Mouse (Mus musculus) induced T-regulatory cell, adult 2 months (primary cell): Measurements from ENCODE around the gene Pde4d.

Experiments used
- DNase-seq: peaks from one replicate; pipeline ENCODE4 v3.0.0-alpha.2; 2012; ENCODE audit warnings: low read depth

The Pde4d gene

DNA sequence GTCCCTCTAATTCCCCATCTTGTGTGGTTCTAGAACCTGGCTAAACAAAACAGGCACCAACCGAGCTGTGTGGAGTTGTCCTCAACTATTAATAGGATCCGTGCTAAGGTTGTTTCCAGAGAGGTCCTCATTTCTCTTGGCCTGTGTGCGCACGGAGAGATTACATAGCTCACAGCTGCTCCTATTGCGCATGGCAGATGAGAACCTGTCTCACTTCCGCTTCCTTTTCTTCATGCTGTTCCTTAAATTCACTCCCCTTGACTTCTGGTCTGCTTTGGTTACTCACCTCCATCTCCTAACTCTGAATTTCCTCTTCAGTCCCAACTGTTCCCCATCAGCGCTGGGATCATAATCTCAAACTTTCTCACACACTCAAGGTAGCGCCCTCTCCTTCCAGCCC, 956.6 kb downstream of the Pde4d start:
- DNase-seq = no peak

DNA sequence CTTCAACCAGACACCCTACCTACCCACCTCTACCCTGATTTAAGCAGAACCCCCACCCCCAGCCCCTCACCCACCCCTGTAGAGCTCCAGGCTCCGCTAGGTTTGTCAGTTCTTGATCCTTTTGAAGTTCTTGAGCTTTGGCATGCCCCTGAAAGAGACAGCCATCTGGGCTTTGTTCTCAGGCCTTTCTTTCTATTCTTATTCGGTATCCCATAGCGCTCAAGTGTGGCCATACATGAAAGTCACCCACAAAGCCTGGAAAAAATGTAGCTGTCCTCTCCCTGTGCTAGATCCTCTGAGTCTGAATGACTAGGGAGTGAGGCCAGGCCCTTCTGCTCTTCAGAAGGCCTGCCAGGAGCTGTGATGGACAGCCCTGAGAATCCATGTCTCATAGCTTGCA, 957.6 kb downstream of the Pde4d start:
- no peak for DNase-seq

DNA sequence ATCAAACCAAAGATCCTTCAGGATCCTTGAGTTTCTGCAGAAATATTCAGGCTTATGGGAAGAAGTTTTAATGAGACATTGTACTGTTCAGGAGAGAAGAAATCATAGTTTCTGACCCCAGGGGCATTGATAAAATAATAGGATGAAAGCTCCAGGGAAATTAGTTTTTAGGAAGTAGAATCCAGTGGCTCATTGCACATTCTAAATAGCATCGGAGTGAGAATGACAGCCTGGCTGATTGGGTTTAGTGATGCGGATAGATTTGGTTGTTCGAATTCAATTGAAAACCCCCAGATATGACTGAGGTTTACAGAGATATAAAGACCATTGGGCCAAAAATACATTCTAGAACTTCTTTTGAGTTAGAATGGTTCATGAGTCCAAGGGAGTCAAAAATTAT, 970.7 kb downstream of the Pde4d start:
- no peak for DNase-seq

DNA sequence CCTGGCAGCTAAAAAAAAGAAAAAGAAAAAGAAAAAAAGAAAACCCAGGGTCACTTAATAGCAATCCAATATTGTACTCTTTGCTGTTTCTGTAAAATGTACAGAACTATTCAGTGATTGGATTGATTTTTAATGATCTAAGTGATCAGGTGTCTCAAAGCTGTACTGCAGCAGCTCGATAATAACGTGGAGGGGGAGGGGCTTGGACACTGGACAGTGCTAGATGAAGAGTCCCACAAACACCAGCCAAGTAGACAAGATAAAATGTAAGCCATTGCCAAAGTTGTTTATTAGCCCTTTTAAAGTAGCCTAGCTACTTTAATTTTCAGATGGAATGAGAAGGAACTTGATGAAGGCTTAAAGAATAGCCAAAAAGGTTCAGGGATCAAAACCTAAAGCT, 975.2 kb downstream of the Pde4d start:
- no peak for DNase-seq

DNA sequence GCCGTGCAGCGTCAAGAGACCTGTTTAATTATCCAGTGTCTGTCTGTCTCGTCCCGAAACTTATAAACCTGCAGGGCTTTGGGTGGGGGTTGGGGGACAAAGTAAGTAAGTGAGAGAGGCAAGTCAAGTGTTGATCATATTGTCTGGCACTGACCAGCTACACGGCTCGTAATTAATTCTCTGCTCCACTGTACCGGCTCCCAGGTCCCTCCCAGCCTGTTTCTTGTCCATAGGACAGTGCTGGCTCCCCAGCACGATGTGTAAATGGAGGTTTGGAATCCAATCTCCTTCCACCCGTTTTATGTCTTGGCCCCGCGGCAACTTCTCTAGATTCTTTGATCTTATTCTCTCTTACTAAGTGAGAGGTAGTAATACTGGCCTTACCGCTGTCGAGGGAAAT, 975.8 kb downstream of the Pde4d start:
- no peak for DNase-seq

DNA sequence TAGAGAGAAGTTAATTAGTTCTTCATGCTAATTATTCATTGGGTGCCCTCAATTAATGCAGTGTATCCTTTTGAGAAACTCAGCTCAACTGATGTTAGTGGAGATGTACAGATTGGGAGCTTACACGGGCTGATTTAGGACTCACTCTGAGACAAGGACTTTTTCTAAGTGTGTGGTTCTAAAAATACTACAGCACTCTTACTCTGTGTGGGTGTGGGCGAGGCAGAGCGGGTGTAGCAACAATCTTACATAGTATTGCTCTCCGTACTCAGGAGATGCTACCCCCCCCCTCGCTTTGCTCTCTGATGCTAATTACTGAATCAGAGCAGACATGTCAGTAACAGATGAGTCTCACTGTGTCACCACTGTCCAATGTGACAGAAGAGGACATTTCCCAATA, 976.3 kb downstream of the Pde4d start:
- no peak for DNase-seq

DNA sequence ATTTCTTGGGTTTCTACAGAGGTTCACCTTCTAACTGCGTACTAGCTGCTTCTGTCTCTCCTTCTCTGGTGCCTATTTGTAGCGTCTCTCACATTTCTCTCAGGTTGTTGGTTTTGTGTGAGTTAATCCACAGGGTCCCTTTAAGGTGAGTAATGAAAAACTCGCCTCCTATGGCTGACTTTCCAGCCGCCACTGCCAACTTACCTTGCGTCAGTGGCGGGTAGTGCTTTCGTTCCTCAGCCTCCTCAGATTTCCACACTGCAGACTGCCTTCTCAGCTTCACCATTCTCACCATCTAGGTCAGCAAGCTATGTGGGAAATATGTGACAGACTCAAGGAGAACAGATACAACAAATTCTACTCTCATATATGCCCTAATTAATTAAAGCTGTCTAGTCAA, 977.8 kb downstream of the Pde4d start:
- DNase-seq = no peak

DNA sequence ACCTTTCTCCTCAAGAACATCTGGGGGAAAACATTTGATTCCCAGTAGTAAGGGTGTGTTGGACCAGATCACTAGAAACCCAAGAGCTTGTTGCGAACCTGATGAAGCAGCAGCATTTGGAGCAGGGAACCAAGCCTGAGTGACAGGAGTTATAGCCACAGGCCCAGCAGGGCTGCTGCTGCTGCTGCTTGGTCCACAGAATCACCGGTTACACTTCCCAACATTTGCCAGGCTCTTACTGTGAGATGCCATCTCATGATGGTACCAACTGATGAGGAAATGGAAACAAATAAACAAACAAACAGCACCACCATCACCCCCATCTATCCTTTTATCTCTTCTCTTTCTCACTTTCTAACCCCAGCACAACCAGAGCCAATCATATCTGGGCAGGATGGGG, 979.8 kb downstream of the Pde4d start:
- no peak for DNase-seq

DNA sequence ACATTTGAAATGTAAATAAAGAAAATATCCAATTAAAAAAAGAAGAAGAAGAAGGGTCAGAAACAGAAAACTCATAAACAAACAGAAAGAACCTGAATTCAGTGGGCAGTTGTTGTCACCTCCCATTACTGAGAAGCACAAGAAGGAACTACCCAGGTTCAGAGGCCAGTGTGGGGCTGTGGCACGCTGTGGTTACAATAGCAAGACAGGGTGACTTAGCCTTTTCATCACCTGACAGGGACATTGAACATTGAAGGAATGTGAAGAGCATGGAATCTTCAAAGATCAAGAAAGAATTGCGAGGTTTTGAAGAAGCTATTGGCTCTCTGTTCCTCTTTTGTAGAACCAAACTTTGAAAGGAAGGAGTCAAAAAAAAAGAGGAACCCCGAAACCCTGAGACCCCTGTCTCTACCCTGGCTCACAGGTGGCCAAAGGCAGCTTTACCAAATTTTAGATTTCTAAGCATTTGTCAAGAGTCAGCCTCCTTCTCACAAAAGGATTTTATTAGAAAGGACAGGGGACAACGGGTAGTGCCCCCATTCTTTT, 987.6 kb downstream of the Pde4d start:
- DNase-seq = no peak

DNA sequence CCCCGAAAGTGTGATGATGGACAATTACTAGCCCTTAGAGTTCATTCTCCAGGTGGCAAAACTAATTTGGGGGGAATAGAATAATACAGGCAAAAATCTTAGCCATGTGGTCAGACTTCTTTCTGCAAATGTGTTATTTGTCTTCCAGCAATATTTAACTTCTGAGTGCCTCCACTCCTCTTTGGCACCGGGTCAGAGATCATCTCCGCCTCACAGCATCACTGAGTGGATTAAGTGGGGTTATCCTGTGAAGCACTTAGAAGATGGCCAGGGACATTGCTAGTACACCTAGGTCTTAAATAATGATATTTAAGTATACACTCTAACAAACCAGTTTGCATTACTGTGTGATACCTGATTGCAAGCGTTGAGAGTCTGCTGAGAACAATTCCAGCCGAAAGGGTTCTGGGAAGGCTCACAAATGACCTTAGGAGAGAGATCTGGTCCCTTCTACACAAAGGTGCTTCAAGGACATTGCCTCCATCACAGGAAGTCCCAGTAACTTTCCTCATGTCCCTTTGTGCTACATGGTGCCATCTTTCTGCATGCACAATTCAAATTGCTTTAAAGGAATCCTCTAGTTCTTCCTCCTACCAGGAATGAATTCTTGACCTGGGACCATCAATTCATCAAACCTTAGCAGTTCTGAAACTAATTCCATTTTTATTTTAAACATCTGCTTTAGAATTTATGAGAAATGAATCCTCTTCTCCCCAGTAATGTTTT, 989.9 kb downstream of the Pde4d start:
- DNase-seq = no peak

DNA sequence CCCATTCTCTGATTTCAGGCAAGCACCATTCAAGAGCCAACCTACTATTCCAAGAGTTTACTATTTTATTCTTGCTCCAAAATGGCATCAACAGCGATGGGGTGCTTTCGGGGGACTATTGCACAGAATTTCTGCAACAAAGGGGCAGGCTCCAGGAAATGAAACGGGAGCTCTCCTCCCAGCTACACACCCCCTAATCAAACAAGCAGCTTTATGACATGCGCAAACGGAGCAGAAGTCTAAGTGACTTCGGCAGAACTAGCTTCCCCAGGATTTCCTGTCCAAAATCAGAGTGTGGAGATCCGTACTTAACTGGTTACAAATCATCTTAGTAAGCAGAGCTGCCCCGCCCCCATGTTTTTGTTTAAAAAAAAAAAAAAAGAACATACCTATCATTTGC, 990.6 kb downstream of the Pde4d start:
- peak; percentile 10 for DNase-seq

DNA sequence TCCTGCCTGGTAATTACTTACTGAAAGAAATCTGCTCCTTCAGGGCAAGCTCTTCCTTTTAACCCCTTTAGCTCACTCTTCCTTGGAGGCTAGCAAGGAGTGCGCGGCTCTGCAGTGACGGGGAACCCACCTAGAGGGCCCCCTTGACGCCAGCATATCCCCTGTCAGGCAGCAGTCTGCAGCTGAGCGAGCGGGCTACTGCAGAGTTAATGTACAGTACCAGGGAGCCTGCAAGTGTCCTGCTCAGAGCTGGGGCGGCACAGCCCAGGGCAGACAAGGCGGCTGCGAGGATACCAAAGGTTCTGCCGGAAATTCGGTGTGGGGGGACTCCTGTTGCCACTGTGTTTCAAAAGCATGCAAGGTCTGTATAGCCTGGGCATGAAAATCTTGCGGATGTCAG, 991.1 kb downstream of the Pde4d start:
- peak; percentile 13 for DNase-seq

DNA sequence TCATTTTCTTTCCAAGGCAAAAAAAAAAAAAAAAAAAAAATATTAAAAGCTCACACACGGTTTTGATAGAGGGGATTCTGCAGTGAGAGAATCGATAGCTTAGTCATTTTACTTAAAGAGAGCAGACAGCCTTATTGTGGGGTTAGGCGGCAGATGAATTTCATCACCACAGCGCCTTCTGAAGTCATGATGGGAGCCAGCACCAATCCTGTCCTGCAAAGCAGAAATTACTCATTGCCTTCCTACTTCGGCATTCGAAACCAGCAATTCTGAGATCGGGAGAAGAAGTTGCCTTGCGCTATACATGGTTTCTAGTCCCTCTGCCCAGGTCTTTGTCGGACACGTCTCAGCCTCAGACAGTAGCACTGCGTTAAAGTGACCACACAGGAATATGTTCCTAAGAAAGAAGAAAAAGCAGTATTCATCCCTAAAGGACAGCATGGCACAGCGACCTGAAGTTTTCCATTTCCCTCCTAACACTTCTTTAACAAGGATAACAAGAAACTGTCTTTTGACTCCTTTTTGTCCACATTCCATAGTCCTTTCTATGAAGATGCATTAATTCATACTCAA, 991.7 kb downstream of the Pde4d start:
- DNase-seq = peak; percentile 1

DNA sequence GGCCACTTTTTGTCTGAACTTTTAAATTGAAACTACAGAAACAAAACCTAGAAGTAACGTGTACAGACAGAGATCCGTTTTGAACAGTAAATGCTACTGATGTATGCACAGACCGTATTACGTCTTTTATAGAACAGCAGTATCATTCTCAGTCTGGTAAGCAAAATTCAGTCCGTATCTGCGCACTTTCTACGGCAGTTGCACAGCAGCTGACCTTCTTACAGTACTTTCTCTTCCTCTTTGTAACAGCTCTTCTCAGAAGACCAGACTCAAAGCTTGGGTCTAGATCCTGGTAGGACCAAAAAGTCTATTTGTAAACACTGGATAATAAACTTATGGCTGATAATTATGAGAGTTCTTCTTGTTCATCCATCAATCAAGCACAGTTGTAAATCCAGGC, 996.4 kb downstream of the Pde4d start:
- no peak for DNase-seq

DNA sequence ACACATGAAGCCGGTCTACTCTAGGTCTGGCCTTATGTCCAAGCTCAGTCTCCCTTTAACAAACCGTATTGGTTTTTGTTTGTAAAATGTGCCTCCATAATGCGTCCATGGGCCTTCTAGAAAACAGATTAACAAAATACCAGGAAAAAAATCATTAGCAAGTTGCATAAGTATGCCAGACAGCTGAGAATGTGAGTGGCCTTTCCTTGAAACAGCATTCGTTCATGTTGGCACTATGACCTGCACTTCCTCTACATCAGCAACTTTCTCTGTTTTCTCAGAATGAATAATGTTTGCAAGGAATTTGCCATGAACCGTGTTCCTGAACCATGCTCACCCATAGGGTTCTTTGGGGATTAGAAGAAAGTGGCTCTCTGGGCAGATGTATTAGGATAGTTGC, 998.4 kb downstream of the Pde4d start:
- DNase-seq = no peak

DNA sequence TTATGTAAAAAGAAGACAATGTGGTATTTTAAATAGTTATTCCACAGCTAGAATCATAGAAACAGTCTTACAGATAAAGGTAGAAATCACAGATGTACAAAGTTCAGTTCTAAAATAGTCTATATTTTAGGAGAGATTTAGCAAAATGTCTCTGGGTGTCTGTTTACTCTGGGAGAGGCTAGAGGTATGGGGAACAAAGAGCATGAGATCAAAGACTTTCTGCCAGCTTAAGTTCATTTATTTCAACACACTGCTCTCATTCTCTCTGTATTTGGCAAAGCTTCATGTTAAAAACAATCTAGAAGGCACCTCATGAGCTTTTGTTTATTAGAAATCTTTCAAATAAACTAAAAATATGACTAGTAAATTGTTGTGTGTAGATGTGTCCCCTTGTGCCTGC, 1024.6 kb downstream of the Pde4d start:
- no peak for DNase-seq

DNA sequence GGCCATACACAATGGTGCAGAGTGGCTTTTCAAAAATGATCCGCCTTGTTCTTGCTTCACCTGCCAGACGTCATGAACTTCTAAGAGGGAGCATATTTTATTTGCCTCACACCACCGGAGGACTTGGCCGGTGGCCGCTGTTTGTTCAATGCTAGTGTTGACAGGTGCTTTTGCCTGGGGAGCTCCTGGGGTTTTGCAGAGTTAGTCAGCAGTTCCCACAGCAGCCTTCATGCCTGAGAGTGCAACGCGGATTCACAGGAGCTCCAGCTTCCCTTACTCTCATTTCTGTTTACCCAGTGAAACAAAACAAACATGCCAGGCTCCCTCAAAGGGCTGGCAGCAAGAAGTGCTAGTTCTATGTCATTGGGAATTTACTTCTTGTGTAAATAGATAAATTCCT, 1031.7 kb downstream of the Pde4d start:
- no peak for DNase-seq

DNA sequence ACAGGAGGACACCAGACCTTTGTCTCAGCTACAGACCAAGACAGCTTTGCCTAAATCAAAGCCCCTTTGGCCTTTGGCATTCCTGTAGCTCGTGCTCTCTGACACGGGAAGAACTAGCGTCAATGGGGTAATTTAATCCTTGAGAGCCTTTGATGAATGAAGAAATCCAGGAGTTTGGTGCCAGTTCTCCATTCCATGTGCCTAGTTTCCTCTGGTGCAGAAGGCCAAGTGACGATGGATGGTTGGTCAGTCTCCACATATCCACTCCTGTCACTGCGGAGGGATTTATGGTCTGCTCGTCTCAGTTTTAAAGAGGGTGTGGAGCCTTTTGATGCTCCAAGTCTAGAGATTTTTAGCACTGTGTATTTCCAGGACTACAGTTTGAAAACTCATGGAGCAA, 1036.4 kb downstream of the Pde4d start:
- no peak for DNase-seq

DNA sequence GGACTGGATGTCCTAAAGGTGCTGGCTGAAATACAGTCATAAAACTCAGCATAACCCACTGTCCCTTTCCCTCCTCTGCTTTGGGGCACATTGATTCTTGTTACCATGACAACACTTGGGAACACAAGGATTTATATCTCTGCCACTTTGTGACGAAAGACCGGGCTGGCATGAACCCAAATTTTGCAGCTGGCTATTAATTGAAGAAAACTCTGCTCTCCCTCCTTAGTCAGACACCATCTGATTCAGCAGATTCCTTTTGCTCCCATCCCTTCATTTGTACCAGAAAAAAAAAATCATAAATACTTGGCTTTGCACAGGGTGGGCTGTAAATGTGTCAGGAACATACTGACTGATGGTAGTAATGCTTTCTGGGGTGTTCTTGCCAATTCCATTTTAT, 1037.6 kb downstream of the Pde4d start:
- DNase-seq = no peak

DNA sequence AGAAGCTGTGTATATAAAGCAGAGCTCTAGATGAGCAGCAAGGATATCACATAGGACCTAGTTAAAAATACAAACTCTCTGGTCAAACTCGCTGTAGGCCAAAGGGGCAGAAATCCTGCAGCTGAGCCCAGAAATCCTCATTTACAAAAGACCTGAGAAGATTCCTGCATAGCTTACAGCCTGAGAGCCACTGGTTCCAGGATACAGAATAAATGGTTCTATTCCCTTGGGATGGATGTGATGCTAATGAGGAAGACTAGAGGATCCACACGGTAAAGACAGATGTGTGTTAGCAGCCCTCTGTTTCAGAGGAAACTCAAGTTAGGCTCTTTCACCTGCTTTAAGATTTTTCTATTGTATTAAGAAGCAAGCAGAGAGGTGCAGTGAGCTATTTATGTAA, 1041.1 kb downstream of the Pde4d start:
- DNase-seq = no peak

DNA sequence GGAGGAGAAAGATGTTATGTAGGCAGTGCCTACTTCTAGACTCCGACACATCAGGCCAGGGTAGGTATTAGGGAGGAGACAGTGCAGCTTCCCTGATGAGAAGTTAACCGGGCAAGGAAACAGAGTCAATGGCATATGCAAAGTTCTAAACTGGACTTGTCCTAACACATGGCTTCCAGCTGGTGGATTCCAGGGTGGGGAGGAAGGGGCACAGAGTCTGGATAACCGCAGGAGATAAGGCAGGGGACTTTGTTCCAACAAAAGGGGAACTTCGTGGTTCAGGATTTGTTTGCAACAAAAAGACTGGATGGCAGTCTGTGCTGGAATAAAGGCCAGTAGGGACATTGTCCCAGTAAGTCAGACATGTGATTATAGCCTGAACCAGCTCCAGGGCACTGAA, 1042.1 kb downstream of the Pde4d start:
- no peak for DNase-seq

DNA sequence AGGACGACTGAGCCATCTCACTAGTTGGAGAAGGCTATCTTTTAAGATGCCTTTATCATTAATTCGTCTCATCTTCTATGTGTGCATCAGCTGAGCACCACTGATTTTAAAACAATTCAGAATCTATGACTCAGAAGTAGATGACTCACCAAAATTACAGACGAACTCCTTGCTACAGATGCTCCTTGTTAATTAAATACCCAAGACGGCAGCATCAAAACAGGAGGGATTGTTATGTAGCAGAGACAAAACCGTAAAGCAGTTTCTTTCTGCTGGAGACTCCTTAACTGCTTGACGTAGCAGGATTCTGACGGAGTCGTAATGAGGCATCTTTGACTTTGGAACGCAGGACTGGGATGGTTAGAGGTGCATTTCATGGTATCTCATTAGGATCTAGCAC, 1050.6 kb downstream of the Pde4d start:
- DNase-seq = no peak

DNA sequence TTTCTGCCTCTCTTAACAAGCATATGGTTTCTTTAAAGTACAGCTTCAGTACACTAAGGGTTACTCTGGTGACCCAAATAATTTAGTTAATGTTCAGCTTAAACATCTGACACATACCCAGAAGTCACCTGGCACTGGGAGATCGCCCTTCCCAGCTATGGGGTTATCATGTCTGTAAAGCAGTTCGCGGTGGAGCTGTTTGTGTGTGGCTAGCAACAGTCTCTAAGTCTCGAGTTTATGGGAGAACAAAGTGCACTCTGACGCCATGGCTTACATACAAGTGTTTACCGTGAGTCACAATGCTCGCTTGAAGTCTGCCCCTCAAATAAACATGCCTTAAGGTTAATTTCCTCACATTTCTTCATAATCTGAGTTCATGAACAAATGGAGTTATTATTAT, 1053.0 kb downstream of the Pde4d start:
- no peak for DNase-seq

DNA sequence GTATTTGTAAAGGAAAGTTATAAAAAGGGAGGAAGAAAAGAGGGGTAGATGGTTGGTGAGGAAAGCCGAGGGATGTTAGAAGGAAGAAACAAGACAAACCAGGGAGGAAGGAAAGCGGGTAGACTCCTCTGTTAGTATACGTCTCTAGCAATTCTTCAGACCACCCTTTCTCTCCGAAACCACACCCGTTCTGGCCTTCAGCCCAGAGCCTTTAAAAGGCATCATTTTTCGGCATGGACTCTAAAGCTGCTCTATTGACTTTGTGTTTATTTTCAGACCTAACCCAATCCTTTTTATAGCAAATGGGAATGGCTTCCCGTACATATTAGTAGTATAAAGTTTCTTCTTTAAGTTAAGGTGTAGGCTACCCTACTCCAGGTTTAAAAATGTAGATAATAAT, 1057.0 kb downstream of the Pde4d start:
- no peak for DNase-seq
